Mouse (Mus musculus) left cerebral cortex, adult 8-10 months (tissue): ENCODE measurements around the gene Bpifb1. TPM values are rescaled to one million over a fixed set of nuclear protein-coding genes. Genes with fewer than 3 reads are reported as not detected.
"Not testable (repeated sequence)": the region's sequence is repeated elsewhere in the genome, so short reads cannot be mapped to it uniquely, and the experiment has no call there.

Experiments
- DNase-seq, 2 experiments: peaks; one replicate each; pipeline ENCODE4 v3.0.0; 2022; ENCODE audit warnings: low spot score in 2 of 2
- total RNA-seq, 4 experiments: library from RNA; stranded (reverse); gene quantifications; 2 replicates each; pipeline ENCODE4 v1.2.4; 2022

Gene Bpifb1
- total RNA-seq, 4 experiments from 2014 or later: 0.22 to 0.36 (median 0.23) TPM; not detected in 1

GRCm38 (mm10) chr2:154211121-154211520 is 20.5 kb downstream of the Bpifb1 start:
- no peak for DNase-seq

GRCm38 (mm10) chr2:154211881-154212280 is 21.3 kb downstream of the Bpifb1 start:
- peak; percentile 28 to 82 for DNase-seq

GRCm38 (mm10) chr2:154215191-154215590 is 24.6 kb downstream of the Bpifb1 start:
- DNase-seq: no peak

- DNase-seq: no peak
Observed at GRCm38 (mm10) chr2:154219950-154220349, 29.3 kb downstream of the Bpifb1 start.

GRCm38 (mm10) chr2:154223265-154223916 is 32.8 kb downstream of the Bpifb1 start, which contains the start of gene Bpifb5:
TSS of gene Bpifb5 (plus strand) at chr2:154223742.
- DNase-seq: no peak

- no peak for DNase-seq
Observed at GRCm38 (mm10) chr2:154223917-154224273, 33.3 kb downstream of the Bpifb1 start.

- DNase-seq: no peak
Observed at GRCm38 (mm10) chr2:154226991-154227390, 36.4 kb downstream of the Bpifb1 start.

GRCm38 (mm10) chr2:154227830-154228229 is 37.2 kb downstream of the Bpifb1 start:
- DNase-seq: no peak

GRCm38 (mm10) chr2:154233426-154233825 is 42.8 kb downstream of the Bpifb1 start:
- no peak for DNase-seq

GRCm38 (mm10) chr2:154240771-154241170 is 50.2 kb downstream of the Bpifb1 start:
- DNase-seq: no peak

GRCm38 (mm10) chr2:154242726-154243125 is 52.1 kb downstream of the Bpifb1 start:
- DNase-seq: not testable (repeated sequence)

GRCm38 (mm10) chr2:154243356-154244036 is 52.9 kb downstream of the Bpifb1 start:
- DNase-seq: peak; percentile 13 to 76

GRCm38 (mm10) chr2:154245322-154245721 is 54.7 kb downstream of the Bpifb1 start:
- no peak for DNase-seq

- DNase-seq: not testable (repeated sequence)
Observed at GRCm38 (mm10) chr2:154255254-154255653, 64.6 kb downstream of the Bpifb1 start.

GRCm38 (mm10) chr2:154255770-154256169 is 65.2 kb downstream of the Bpifb1 start:
- DNase-seq: no peak

GRCm38 (mm10) chr2:154257554-154257953 is 66.9 kb downstream of the Bpifb1 start, which contains the start of gene Bpifb9a:
TSS of gene Bpifb9a (plus strand) at chr2:154257854.
- not testable (repeated sequence) for DNase-seq

- DNase-seq: not testable (repeated sequence)
Observed at GRCm38 (mm10) chr2:154264397-154264796, 73.8 kb downstream of the Bpifb1 start.

Other genes with a start within 250 kb of the Bpifb1 start
- gene Bpifa6, start 215.9 kb upstream of the Bpifb1 start, total RNA-seq: not detected
- not detected for gene Bpifa2, start 182.6 kb upstream of the Bpifb1 start, total RNA-seq
- not detected for gene Bpifa3, start 60.5 kb upstream of the Bpifb1 start, total RNA-seq
- gene Bpifa1, start 47.9 kb upstream of the Bpifb1 start, total RNA-seq: not detected
- not detected for gene Bpifa5, start 28.2 kb upstream of the Bpifb1 start, total RNA-seq
- not detected for gene Bpifb5, start 32.9 kb downstream of the Bpifb1 start, total RNA-seq
- gene Bpifb9a, start 67.0 kb downstream of the Bpifb1 start, total RNA-seq: not detected
- gene Bpifb9b, start 116.4 kb downstream of the Bpifb1 start, total RNA-seq: not detected
- 10 to 100 TPM; 11.9 to 18.9 (median 15.1) TPM for gene Cdk5rap1, start 182.2 kb downstream of the Bpifb1 start, total RNA-seq
- 10 to 100 TPM; 30.9 to 34.4 (median 32.2) TPM for gene Snta1, start 217.3 kb downstream of the Bpifb1 start, total RNA-seq
- gene Cbfa2t2, start 245.7 kb downstream of the Bpifb1 start, total RNA-seq: 10 to 100 TPM; 46.3 to 57.2 (median 52.1) TPM